Mouse (Mus musculus): ENCODE results near the gene Prrt4.

DNA sequence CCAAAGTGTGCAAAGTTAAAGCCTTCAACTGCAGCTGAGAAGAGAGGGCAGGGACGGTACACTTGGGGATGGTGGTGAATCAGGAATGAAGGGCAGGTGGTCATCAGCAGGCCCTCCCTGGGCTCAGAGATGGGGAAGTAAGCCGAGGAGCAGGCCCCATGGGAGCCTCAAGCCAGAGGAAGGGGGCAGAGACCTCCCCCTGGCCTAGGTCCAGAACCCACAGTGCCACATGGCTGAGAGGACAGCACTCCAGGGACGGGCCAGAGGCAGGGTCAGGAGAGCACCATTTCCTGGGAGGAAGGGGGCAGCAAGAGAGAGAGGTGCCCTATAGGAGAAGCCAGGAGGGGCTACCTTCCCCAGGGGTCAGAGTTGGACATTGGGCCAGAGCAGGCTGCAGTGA, 21.1 kb upstream of the Prrt4 start:
- no peak for TF ChIP-seq POLR2A (IDR thresholded peaks at IDR 0.05; ENCODE audit: borderline replicate concordance, control insufficient read depth, low read depth, low read length)
- no peak for TF ChIP-seq CTCF (IDR thresholded peaks at IDR 0.05; ENCODE audit: control insufficient read depth, insufficient read depth, low read length)

All from bone marrow, adult 2 months (tissue).